Comparison of ENCODE assay signal across 9 mouse cellular contexts in the genomic region with DNA sequence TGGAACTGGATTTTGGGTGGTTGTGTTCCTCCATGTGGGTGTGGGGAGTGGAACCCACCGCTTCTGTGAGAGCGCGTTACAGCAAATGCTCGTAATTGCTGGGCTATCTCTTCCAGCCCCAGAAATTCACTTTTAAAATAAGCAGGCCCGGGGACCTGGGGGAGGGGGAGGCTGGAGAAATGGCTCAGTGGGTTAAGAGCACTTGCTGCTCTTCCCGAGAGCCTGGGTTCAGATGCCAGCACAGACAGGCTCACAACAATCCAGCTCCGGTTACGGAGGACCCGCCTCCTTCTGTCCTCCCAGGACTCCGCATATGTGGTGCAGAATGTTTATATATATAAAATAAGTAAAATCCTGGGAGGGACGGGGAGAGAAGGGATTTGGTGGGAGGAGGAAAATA. TPM values are rescaled to one million over a fixed set of nuclear protein-coding genes. Genes with fewer than 3 reads are reported as not detected.
DNase-seq lines count a peak whose midpoint lies in the region; ATAC-seq and TF ChIP-seq lines count a peak whose summit lies in the region.
"Had no signal": no experiment of that assay in that cellular context is flagged by ENCODE, and none has a peak within 500 bp of the region (broad histone marks: within the 10 kb centered on the region; RNA-seq: fewer than 3 reads in every experiment).

No protein-coding gene starts in this region.

- no peak for DNase-seq in MEL (ENCODE audit: low read depth, low spot score)
- no peak for DNase-seq in forebrain, postnatal 0 days
- no peak for DNase-seq in cerebellum, postnatal 14 days
- DNase-seq in gastrocnemius, adult 8-10 months (ENCODE audit: low spot score in 2 of 2) = no peak
- no peak for DNase-seq in frontal cortex, postnatal 36 days (ENCODE audit: low spot score in 2 of 2)
- no peak for DNase-seq in adrenal gland, adult 8-10 months

- H3K79me2 ChIP-seq in MEL (ENCODE audit: control insufficient read depth, insufficient read depth, low read length, poor library complexity) = peaks cover 44% of the 10 kb centered on the region

- H3K4me3 ChIP-seq in E14TG2a.4 (replicated peaks; ENCODE audit: low read length) (peak overlapping the region; percentile 92), MEL (ENCODE audit: control insufficient read depth in 1 of 2, insufficient read depth in 1 of 2, low read depth in 2 of 2, low read length in 2 of 2) (peak overlapping the region; percentile 63 to 65)
- no peak overlapping the region for H3K4me3 ChIP-seq in forebrain, postnatal 0 days (ENCODE audit: low read depth, low read length)
- H3K4me3 ChIP-seq in liver, embryonic 16.5 days (ENCODE audit: low read depth, low read length) = no peak overlapping the region; the same call in 1 of the 2 replicates

- H3K27me3 ChIP-seq in E14TG2a.4 (ENCODE audit: insufficient read depth, low read length) (no peaks in the 10 kb centered on the region), MEL (ENCODE audit: control insufficient read depth in 1 of 2, insufficient read depth in 2 of 2, low read length in 2 of 2) (no peaks in the 10 kb centered on the region)
- no peaks in the 10 kb centered on the region for H3K27me3 ChIP-seq in forebrain, postnatal 0 days (ENCODE audit: insufficient read depth, low read length)
- H3K27me3 ChIP-seq in liver, embryonic 16.5 days (ENCODE audit: control insufficient read depth, insufficient read depth, low read depth, low read length) = no peaks in the 10 kb centered on the region

- peak overlapping the region; percentile 97 for H3K9ac ChIP-seq in MEL (ENCODE audit: control insufficient read depth, low read depth, low read length, poor library complexity, severe bottlenecking)
- peak overlapping the region; percentile 14; the same call in 1 of the 2 replicates for H3K9ac ChIP-seq in forebrain, postnatal 0 days
- 0 out of 2 replicates have a peak overlapping the region, but pooled peaks have one; percentile 9 for H3K9ac ChIP-seq in liver, embryonic 16.5 days (ENCODE audit: low read depth, low read length)

- peaks cover 82% of the 10 kb centered on the region for H3K4me1 ChIP-seq in E14TG2a.4 (replicated peaks; ENCODE audit: low read depth, low read length)
- H3K4me1 ChIP-seq in MEL (ENCODE audit: control insufficient read depth in 1 of 2, insufficient read depth in 2 of 2, low read length in 2 of 2) = peaks cover 3 to 10% of the 10 kb centered on the region in 2 experiments; a peak in 3 of 4 replicates
- H3K4me1 ChIP-seq in forebrain, postnatal 0 days (ENCODE audit: insufficient read depth) = no peaks in the 10 kb centered on the region
- H3K4me1 ChIP-seq in liver, embryonic 16.5 days (ENCODE audit: control insufficient read depth, low read depth, low read length) = peaks cover 33% of the 10 kb centered on the region

- no peak for ATAC-seq in forebrain, postnatal 0 days
- ATAC-seq in liver, embryonic 16.5 days (ENCODE audit: low read depth) = no peak

- no peak for TF ChIP-seq EP300 in MEL (IDR thresholded peaks at IDR 0.05; ENCODE audit: low read depth in 1 of 2, low read length in 2 of 2)

- H3K4me2 ChIP-seq in forebrain, postnatal 0 days (ENCODE audit: low read depth) = peak overlapping the region; percentile 96
- peak overlapping the region; percentile 92 for H3K4me2 ChIP-seq in liver, embryonic 16.5 days (ENCODE audit: low read depth, low read length)

- H3K27ac ChIP-seq in MEL (ENCODE audit: control insufficient read depth, low read depth, low read length) = peak overlapping the region; percentile 77
- H3K27ac ChIP-seq in forebrain, postnatal 0 days (ENCODE audit: low read depth, low read length) = no peak overlapping the region
- H3K27ac ChIP-seq in liver, embryonic 16.5 days (ENCODE audit: low read length) = no peak overlapping the region
- H3K27ac ChIP-seq: macrophage had no signal

- TF ChIP-seq RAD21 in MEL (IDR thresholded peaks at IDR 0.05; ENCODE audit: low read depth, low read length) = no peak

- TF ChIP-seq CTCF in E14TG2a.4 (conservative IDR thresholded peaks at IDR 0.05; ENCODE audit: low read length) (no peak), MEL (IDR thresholded peaks at IDR 0.05 in 2 of 3, conservative IDR thresholded peaks at IDR 0.05 in 1 of 3; ENCODE audit: control insufficient read depth in 1 of 3, insufficient read depth in 1 of 3, low read depth in 2 of 3, low read length in 3 of 3, poor library complexity in 1 of 3, severe bottlenecking in 1 of 3) (no peak)
- TF ChIP-seq CTCF in forebrain, postnatal 0 days (IDR thresholded peaks at IDR 0.05; ENCODE audit: low read depth) = no peak

- H3K36me3 ChIP-seq in E14TG2a.4 (ENCODE audit: insufficient read depth, low read length) (peaks cover 49% of the 10 kb centered on the region), MEL (ENCODE audit: control insufficient read depth in 1 of 2, insufficient read depth in 2 of 2, low read length in 2 of 2) (peaks cover 7 to 15% of the 10 kb centered on the region in 2 experiments)
- H3K36me3 ChIP-seq in forebrain, postnatal 0 days (ENCODE audit: insufficient read depth) = no peaks in the 10 kb centered on the region
- H3K36me3 ChIP-seq in liver, embryonic 16.5 days (ENCODE audit: control insufficient read depth, insufficient read depth) = peaks cover 2% of the 10 kb centered on the region; the same call in 1 of the 2 replicates

- 17% methylated on average over 11 of the region's 11 CpGs for WGBS in forebrain, postnatal 0 days
- 49% methylated on average over 11 of the region's 11 CpGs for WGBS in liver, embryonic 16.5 days (ENCODE audit: insufficient replicate concordance)

- no peaks in the 10 kb centered on the region for H3K9me3 ChIP-seq in E14TG2a.4 (ENCODE audit: low read length)
- H3K9me3 ChIP-seq in MEL (replicated peaks; ENCODE audit: insufficient read depth, low read length) = no peaks in the 10 kb centered on the region
- no peaks in the 10 kb centered on the region for H3K9me3 ChIP-seq in forebrain, postnatal 0 days (ENCODE audit: low read length)
- no peaks in the 10 kb centered on the region for H3K9me3 ChIP-seq in liver, embryonic 16.5 days (replicated peaks; ENCODE audit: control insufficient read depth, low read length)

- TF ChIP-seq POLR2A in MEL (IDR thresholded peaks at IDR 0.05; ENCODE audit: control insufficient read depth in 1 of 2, insufficient read depth in 1 of 2, low read depth in 1 of 2, low read length in 2 of 2, poor library complexity in 1 of 2) = no peak

TF ChIP-seq in MEL, 35 proteins besides CTCF, POLR2A, EP300 and RAD21:
- no peak for TF ChIP-seq USF1 (IDR thresholded peaks at IDR 0.05; ENCODE audit: low read depth, low read length)
- no peak for TF ChIP-seq MAFK (IDR thresholded peaks at IDR 0.05; ENCODE audit: borderline replicate concordance, low read depth, low read length)
- TF ChIP-seq ZNF384 (IDR thresholded peaks at IDR 0.05; ENCODE audit: low read depth, low read length) = no peak
- no peak for TF ChIP-seq POLR2AphosphoS5 (IDR thresholded peaks at IDR 0.05; ENCODE audit: borderline replicate concordance, low read depth, low read length)

RNA-seq across cellular contexts. Expression of gene Tgif2, which starts 2.9 kb away (rescaled TPM):
- 15.2 and 16.9 TPM in 2 replicates for total RNA-seq in MEL (2012; rRNA removed)
- 10 to 100 TPM in 1 of 2 experiments, not detected in 1; 43.3 TPM for polyA plus RNA-seq in MEL (2012; ENCODE audit: insufficient read depth in 1 of 2, insufficient read length in 2 of 2, low read depth in 1 of 2, low replicate concordance in 2 of 2, missing spikeins in 1 of 2)
- 13.1 and 13.7 TPM in 2 replicates for total RNA-seq in forebrain, postnatal 0 days (2014; rRNA removed)
- polyA plus RNA-seq in forebrain, postnatal 0 days (2015; fragmentation: Nextera tagmentation; extraction: Ambion mirVana) = 8.7 and 9.3 TPM in 2 replicates
- 5.1 and 5.4 TPM in 2 replicates for polyA plus RNA-seq in liver, embryonic 16.5 days (2015; fragmentation: Nextera tagmentation; extraction: Ambion mirVana)
- total RNA-seq in gastrocnemius, adult 8-10 months (2022) = under 1 TPM in 3 of 4 experiments, not detected in 1; 0.16 to 0.38 (median 0.17) TPM
- total RNA-seq in adrenal gland, adult 8-10 months (2022) = 1 to 10 TPM; 2.4 to 4.0 (median 3.8) TPM

RNA-seq across cellular contexts. Expression of gene 4930518I15Rik, which starts 15.0 kb away (rescaled TPM):
- 0.23 TPM in 1 of 2 replicates, not detected in the other for total RNA-seq in MEL (2012; rRNA removed)
- polyA plus RNA-seq in MEL (2012; ENCODE audit: insufficient read depth in 1 of 2, insufficient read length in 2 of 2, low read depth in 1 of 2, low replicate concordance in 2 of 2, missing spikeins in 1 of 2) = under 1 TPM in 1 of 2 experiments, not detected in 1; 0.60 TPM
- 1.00 and 2.5 TPM in 2 replicates for total RNA-seq in forebrain, postnatal 0 days (2014; rRNA removed)
- polyA plus RNA-seq in forebrain, postnatal 0 days (2015; fragmentation: Nextera tagmentation; extraction: Ambion mirVana) = 1.3 and 2.1 TPM in 2 replicates
- 2.1 and 2.6 TPM in 2 replicates for polyA plus RNA-seq in liver, embryonic 16.5 days (2015; fragmentation: Nextera tagmentation; extraction: Ambion mirVana)
- under 1 TPM; 0.22 to 0.86 (median 0.40) TPM for total RNA-seq in gastrocnemius, adult 8-10 months (2022)
- total RNA-seq in adrenal gland, adult 8-10 months (2022) = 1 to 10 TPM; 2.6 to 6.2 (median 4.0) TPM

RNA-seq across cellular contexts. Expression of gene Rab5if, which starts 20.2 kb away (rescaled TPM):
- total RNA-seq in MEL (2012; rRNA removed) = 211 and 226 TPM in 2 replicates
- 100 to 1,000 TPM; 263 to 315 TPM for polyA plus RNA-seq in MEL (2012; ENCODE audit: insufficient read depth in 1 of 2, insufficient read length in 2 of 2, low read depth in 1 of 2, low replicate concordance in 2 of 2, missing spikeins in 1 of 2)
- total RNA-seq in forebrain, postnatal 0 days (2014; rRNA removed) = 123 TPM in 2 replicates
- polyA plus RNA-seq in forebrain, postnatal 0 days (2015; fragmentation: Nextera tagmentation; extraction: Ambion mirVana) = 154 and 169 TPM in 2 replicates
- polyA plus RNA-seq in liver, embryonic 16.5 days (2015; fragmentation: Nextera tagmentation; extraction: Ambion mirVana) = 112 and 117 TPM in 2 replicates
- total RNA-seq in gastrocnemius, adult 8-10 months (2022) = 10 to 100 TPM; 84.3 to 97.1 (median 88.1) TPM
- 100 to 1,000 TPM; 134 to 305 (median 233) TPM for total RNA-seq in adrenal gland, adult 8-10 months (2022)

RNA-seq across cellular contexts. Expression of gene Sla2, which starts 44.3 kb away (rescaled TPM):
- total RNA-seq in MEL (2012; rRNA removed) = 7.7 and 9.0 TPM in 2 replicates
- polyA plus RNA-seq in MEL (2012; ENCODE audit: insufficient read depth in 1 of 2, insufficient read length in 2 of 2, low read depth in 1 of 2, low replicate concordance in 2 of 2, missing spikeins in 1 of 2) = under 1 TPM in 1 of 2 experiments, not detected in 1; 0.40 TPM
- total RNA-seq in forebrain, postnatal 0 days (2014; rRNA removed) = not detected in 2 replicates
- 0.14 and 0.19 TPM in 2 replicates for polyA plus RNA-seq in forebrain, postnatal 0 days (2015; fragmentation: Nextera tagmentation; extraction: Ambion mirVana)
- 1.5 and 1.7 TPM in 2 replicates for polyA plus RNA-seq in liver, embryonic 16.5 days (2015; fragmentation: Nextera tagmentation; extraction: Ambion mirVana)
- total RNA-seq in gastrocnemius, adult 8-10 months (2022) = not detected
- under 1 TPM in 1 of 4 experiments, not detected in 3; 0.14 TPM for total RNA-seq in adrenal gland, adult 8-10 months (2022)

Comparison
In these comparisons a context has a peak if more than half of its experiments do, and no peak if none do; other contexts are left out.
1. H3K4me3 ChIP-seq: peak in E14TG2a.4 (single experiment) and MEL (2 of 2); none in forebrain, postnatal 0 days (single experiment) and liver, embryonic 16.5 days (single experiment).
2. H3K9ac ChIP-seq: peak in every context shown above with its lines; median percentile 97 in MEL; 14 in forebrain, postnatal 0 days; 9 in liver, embryonic 16.5 days.